Mouse (Mus musculus): ENCODE measurements around the gene Fli1.
A peak's percentile ranks its signal among the peaks of the same experiment; 100 is the strongest.

The Fli1 gene

GRCm38 (mm10) chr9:32542212-32543039, at the start of gene Fli1:
Fli1 (minus strand) TSS chr9:32542861.
- peak; percentile 54 for DNase-seq (ENCODE audit: low read depth, low spot score)

GRCm38 (mm10) chr9:32591732-32592582, 49.3 kb upstream of the Fli1 start:
- DNase-seq (ENCODE audit: low read depth, low spot score): peak; percentile 96

- DNase-seq (ENCODE audit: low read depth, low spot score): no peak
Measured at GRCm38 (mm10) chr9:32590571-32590970, 47.9 kb upstream of the Fli1 start.

- peak; percentile 94 for DNase-seq (ENCODE audit: low read depth, low spot score)
Measured at GRCm38 (mm10) chr9:32589900-32590299, 47.2 kb upstream of the Fli1 start.

- peak; percentile 56 for DNase-seq (ENCODE audit: low read depth, low spot score)
Measured at GRCm38 (mm10) chr9:32585357-32585756, 42.7 kb upstream of the Fli1 start.

- DNase-seq (ENCODE audit: low read depth, low spot score): no peak
Measured at GRCm38 (mm10) chr9:32583905-32584304, 41.2 kb upstream of the Fli1 start.

- peak; percentile 73 for DNase-seq (ENCODE audit: low read depth, low spot score)
Measured at GRCm38 (mm10) chr9:32581851-32582573, 39.4 kb upstream of the Fli1 start.

- no peak for DNase-seq (ENCODE audit: low read depth, low spot score)
Measured at GRCm38 (mm10) chr9:32578411-32578810, 35.8 kb upstream of the Fli1 start.

GRCm38 (mm10) chr9:32573638-32574037, 31.0 kb upstream of the Fli1 start:
- DNase-seq (ENCODE audit: low read depth, low spot score): no peak

GRCm38 (mm10) chr9:32571676-32572075, 29.0 kb upstream of the Fli1 start:
- DNase-seq (ENCODE audit: low read depth, low spot score): no peak

- DNase-seq (ENCODE audit: low read depth, low spot score): peak; percentile 73
Measured at GRCm38 (mm10) chr9:32570547-32570946, 27.9 kb upstream of the Fli1 start.

- no peak for DNase-seq (ENCODE audit: low read depth, low spot score)
Measured at GRCm38 (mm10) chr9:32569261-32569660, 26.6 kb upstream of the Fli1 start.

GRCm38 (mm10) chr9:32567603-32568002, 24.9 kb upstream of the Fli1 start:
- DNase-seq (ENCODE audit: low read depth, low spot score): no peak

GRCm38 (mm10) chr9:32565309-32565708, 22.6 kb upstream of the Fli1 start:
- DNase-seq (ENCODE audit: low read depth, low spot score): no peak

GRCm38 (mm10) chr9:32562837-32563236, 20.2 kb upstream of the Fli1 start:
- DNase-seq (ENCODE audit: low read depth, low spot score): no peak

GRCm38 (mm10) chr9:32562409-32562808, 19.7 kb upstream of the Fli1 start:
- peak; percentile 51 for DNase-seq (ENCODE audit: low read depth, low spot score)

- no peak for DNase-seq (ENCODE audit: low read depth, low spot score)
Measured at GRCm38 (mm10) chr9:32561190-32561890, 18.7 kb upstream of the Fli1 start.

- DNase-seq (ENCODE audit: low read depth, low spot score): no peak
Measured at GRCm38 (mm10) chr9:32559859-32560258, 17.2 kb upstream of the Fli1 start.

GRCm38 (mm10) chr9:32559454-32559853, 16.8 kb upstream of the Fli1 start:
- no peak for DNase-seq (ENCODE audit: low read depth, low spot score)

GRCm38 (mm10) chr9:32556313-32556712, 13.7 kb upstream of the Fli1 start:
- DNase-seq (ENCODE audit: low read depth, low spot score): no peak

- no peak for DNase-seq (ENCODE audit: low read depth, low spot score)
Measured at GRCm38 (mm10) chr9:32555279-32555678, 12.6 kb upstream of the Fli1 start.

Measured in CD4-positive, CD25-positive, alpha-beta regulatory T cell, adult 2 months (primary cell).